Mouse (Mus musculus) Patski (cell line): ENCODE measurements at regions not wholly inside any gene's neighbourhood (a gene's known extent, or its start where the extent isn't known, plus 50 kb on each side); places are given as distances from the start of the nearest gene placed in this dataset.

Source experiments
- ATAC-seq: fragments of 100-300 bp; one replicate; pipeline ENCODE4 v1.8.0; 2021
- CTCF ChIA-PET: fragments of 350-600 bp; sonication (Branson Sonifier 250); formaldehyde crosslinking; loops from one replicate; lab custom pipeline; 2022; ENCODE audit warnings: inconsistent platforms; lab: Charles Lee
- POLR2A ChIA-PET: fragments of 350-600 bp; sonication (Branson Sonifier 250); formaldehyde crosslinking; loops from one replicate; lab custom pipeline; 2022; ENCODE audit warnings: antibody characterized with exemption, inconsistent platforms; lab: Charles Lee
- DNase-seq: peaks from one replicate; pipeline ENCODE4 v3.0.0-alpha.2; 2011; ENCODE audit warnings: low read depth, low spot score
- H3K27me3 ChIP-seq: fragments of 371-371 bp; one replicate; pipeline ENCODE4 v1.5.1; 2021
- CTCF ChIP-seq: fragments of 100-300 bp; IDR thresholded peaks from one replicate; pipeline ENCODE4 v1.5.1; 2021
- in situ Hi-C: fragments of 300-500 bp; cut with MboI; formaldehyde crosslinking; loops from 3 replicates; pipeline ENCODE4 v1.11.1; 2018; ENCODE audit warnings: low pct_unique_long_range_greater_than_20kb, mixed read lengths

DNA sequence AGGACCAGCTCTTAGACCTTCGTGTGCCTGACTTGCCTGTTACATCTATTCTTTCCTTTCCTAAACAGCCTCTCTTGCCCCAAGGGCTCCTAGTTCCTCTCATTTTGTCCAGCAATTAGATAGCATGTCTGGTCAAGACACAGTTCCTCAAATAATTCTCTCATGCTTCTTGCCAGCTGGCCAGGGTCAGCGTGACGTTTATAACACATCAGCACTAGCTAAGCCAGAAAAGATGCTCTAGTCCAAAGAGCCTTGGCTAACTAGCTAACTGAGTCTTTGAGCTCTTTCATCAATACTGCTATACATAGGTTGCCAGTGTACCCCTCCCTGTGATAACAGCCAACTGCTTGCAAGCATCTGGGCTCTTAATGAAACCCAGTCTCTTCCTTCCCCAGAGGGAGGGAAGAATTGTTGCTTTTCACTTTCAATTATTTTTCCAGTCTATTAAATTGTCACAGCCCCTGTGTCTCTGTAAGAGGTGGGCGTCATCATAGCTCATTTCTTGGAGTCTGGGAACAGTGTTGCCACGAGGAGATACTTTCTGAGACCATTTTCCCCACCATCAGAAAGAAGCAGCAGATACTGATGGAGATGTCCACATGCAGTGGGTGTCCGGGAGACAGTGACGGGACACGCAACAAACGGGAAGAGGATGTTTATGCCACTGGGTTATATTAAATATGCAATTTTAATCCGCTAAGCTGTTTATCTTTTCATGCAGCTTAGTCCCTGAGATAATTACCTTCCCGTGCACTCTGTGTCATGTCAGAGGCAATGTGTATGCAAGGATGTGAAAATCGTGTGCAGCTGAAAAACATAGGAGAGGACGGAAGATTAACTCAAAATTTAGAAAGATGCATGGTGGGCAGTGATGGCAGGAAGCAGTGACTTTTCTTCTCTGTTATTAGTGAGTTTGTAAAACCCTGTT is 250.1 kb upstream of the Nmur2 start:
- H3K27me3 ChIP-seq: no peaks in the 10 kb centered on the region
- ChIA-PET CTCF (no interaction called here), POLR2A (no interaction called here)
- DNase-seq (no peak), ATAC-seq (no peak)
- TF ChIP-seq CTCF: no peak
- in situ Hi-C loops: no loop called here

GRCm38 (mm10) chr11:56285575-56286260 is 244.9 kb upstream of the Nmur2 start:
- no peak for TF ChIP-seq CTCF
- ATAC-seq (no peak), DNase-seq (no peak)
- in situ Hi-C loops: no loop called here
- H3K27me3 ChIP-seq: no peaks in the 10 kb centered on the region
- CTCF ChIA-PET: interaction anchor here (1.1 kb wide), 1 partner anchor 12 kb away, joined by 3 read pairs; no protein-coding TSS in a partner anchor
- POLR2A ChIA-PET: no interaction called here

GRCm38 (mm10) chr11:56281201-56281600 is 240.4 kb upstream of the Nmur2 start:
- no peaks in the 10 kb centered on the region for H3K27me3 ChIP-seq
- no peak for TF ChIP-seq CTCF
- ChIA-PET POLR2A (no interaction called here), CTCF (no interaction called here)
- DNase-seq (no peak), ATAC-seq (no peak)
- in situ Hi-C loops: no loop called here

GRCm38 (mm10) chr11:56280216-56280615 is 239.4 kb upstream of the Nmur2 start:
- in situ Hi-C loops: no loop called here
- CTCF ChIA-PET: no interaction called here
- DNase-seq (no peak), ATAC-seq (no peak)
- no peak for TF ChIP-seq CTCF
- POLR2A ChIA-PET: no interaction called here
- no peaks in the 10 kb centered on the region for H3K27me3 ChIP-seq

DNA sequence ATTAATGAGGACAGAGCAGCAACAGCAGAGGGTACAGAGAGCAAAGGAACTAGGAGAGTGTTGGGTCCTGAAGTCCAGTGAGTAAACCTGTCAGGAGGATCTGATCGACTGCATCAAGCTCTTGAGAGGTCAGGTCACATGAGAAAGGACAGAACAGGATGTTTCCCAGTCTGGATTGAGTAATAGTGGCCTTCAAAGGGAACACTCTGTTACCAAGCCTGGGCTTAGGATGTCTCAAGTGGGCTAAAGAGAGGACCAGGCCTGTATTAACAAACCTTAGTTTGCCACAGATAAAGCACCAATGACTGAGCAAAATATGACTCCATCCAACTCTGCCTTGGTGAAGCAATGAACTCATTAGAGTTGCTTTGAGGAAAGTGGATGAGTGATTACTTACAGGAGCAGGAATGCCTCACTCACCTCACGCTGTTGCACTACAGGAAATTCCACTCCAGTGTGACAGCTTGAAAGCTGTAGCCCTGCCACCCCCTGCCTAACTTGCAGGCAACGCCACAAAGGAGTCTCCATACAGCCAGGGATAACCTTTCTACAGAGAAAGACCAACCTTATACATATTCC is 229.2 kb upstream of the Nmur2 start:
- CTCF ChIA-PET: no interaction called here
- POLR2A ChIA-PET: no interaction called here
- no peak for ATAC-seq

DNA sequence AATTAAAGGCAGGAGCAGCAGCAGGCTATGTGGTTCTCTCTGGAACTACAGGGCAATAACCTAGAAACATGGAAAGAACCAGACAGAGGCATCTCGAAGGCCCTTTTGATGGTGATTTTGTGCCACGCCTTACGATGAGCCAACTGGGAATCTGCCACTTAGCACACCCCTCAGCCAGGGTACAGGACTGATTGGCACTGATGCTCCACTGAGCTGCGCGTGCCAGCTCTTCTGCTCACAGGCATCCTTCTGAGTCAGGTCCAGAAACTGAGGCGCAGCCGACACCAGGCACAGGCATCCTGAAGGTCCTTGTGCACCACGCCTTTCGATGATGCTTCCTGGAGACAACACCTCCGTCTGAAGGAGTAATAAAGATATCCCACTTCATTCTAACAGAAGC is 221.9 kb upstream of the Nmur2 start:
- ChIA-PET POLR2A (no interaction called here), CTCF (no interaction called here)
- TF ChIP-seq CTCF: no peak
- ATAC-seq: no peak
- in situ Hi-C loops: no loop called here
- H3K27me3 ChIP-seq: no peaks in the 10 kb centered on the region
- no peak for DNase-seq

More for the DNA sequence above, 229.2 kb upstream of the Nmur2 start:
- no peak for TF ChIP-seq CTCF
- H3K27me3 ChIP-seq: no peaks in the 10 kb centered on the region
- in situ Hi-C loops: no loop called here
- DNase-seq: no peak

- ChIA-PET POLR2A (no interaction called here), CTCF (no interaction called here)
- in situ Hi-C loops: no loop called here
- ATAC-seq (no peak), DNase-seq (no peak)
- H3K27me3 ChIP-seq: no peaks in the 10 kb centered on the region
- TF ChIP-seq CTCF: no peak
These were observed 215.5 kb upstream of the Nmur2 start for GRCm38 (mm10) chr11:56256356-56256755.

GRCm38 (mm10) chr11:56254437-56254836 is 213.6 kb upstream of the Nmur2 start:
- ATAC-seq (no peak), DNase-seq (no peak)
- no peak for TF ChIP-seq CTCF
- H3K27me3 ChIP-seq: no peaks in the 10 kb centered on the region
- CTCF ChIA-PET: no interaction called here
- POLR2A ChIA-PET: no interaction called here
- in situ Hi-C loops: no loop called here

DNA sequence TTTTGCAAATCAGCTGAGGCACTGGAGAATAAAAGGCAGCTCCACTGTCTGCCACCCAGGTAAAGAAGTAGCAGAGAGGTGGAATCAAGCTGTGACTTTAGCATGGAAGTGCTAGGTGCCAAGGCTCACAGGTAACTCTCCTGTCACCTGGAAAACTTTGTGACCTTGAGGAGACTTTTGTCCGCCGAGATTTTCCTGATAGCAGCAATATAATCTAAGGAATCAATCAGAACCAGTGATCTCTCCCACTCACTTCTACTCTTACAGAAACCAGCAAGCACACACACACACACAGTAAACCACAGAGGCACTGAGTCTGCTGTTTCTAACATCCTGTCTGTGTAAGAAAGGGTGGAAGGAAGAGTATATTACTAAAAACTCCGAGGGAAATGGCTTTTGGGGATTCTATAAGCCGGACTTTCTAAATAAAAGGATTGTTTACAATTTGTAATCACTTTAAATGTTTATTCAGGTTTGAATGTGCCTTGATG is 206.6 kb upstream of the Nmur2 start:
- DNase-seq: no peak
- ChIA-PET POLR2A (no interaction called here), CTCF (interaction anchor here (1.4 kb wide), 1 partner anchor 10 kb away, joined by 4 read pairs; no protein-coding TSS in a partner anchor)
- no peaks in the 10 kb centered on the region for H3K27me3 ChIP-seq
- in situ Hi-C loops: no loop called here
- TF ChIP-seq CTCF: no peak
- ATAC-seq: no peak

GRCm38 (mm10) chr11:56246549-56247332 is 205.9 kb upstream of the Nmur2 start:
- CTCF ChIA-PET: interaction anchor here (1.4 kb wide), 1 partner anchor 9 kb away, joined by 4 read pairs; no protein-coding TSS in a partner anchor
- POLR2A ChIA-PET: no interaction called here
- H3K27me3 ChIP-seq: no peaks in the 10 kb centered on the region
- TF ChIP-seq CTCF: no peak
- no peak for ATAC-seq
- DNase-seq: no peak
- in situ Hi-C loops: no loop called here
